Mouse (Mus musculus) kidney, postnatal 10 days (tissue): ENCODE measurements at regions not wholly inside any gene's neighbourhood (a gene's known extent, or its start where the extent isn't known, plus 50 kb on each side); places are given as distances from the start of the nearest gene placed in this dataset.

ENCODE experiments used
- DNase-seq: peaks from one replicate; pipeline ENCODE4 v3.0.0; 2021; ENCODE audit warnings: mixed read lengths

- no peak for DNase-seq
Measured at GRCm38 (mm10) chr15:32095554-32095953, 81.5 kb upstream of the Tas2r119 start.

DNA sequence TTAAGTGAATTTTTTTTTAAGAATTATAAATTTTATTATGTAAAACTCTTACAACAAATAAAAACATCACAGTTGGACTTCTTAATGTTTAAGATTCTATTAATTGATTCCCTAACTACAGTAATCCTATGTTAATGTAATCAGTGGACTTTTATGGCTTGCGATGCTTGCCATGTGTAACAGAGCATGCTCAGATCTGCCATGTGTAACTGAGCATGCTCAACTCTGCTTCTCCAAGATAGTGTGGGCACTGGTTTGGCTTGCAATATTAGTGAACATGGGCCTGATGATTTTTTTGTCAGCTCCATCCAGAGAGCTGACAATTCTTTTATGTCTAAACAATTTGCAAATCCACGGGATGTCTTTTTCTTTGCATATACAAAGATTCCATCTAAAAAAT, 66.4 kb upstream of the Tas2r119 start:
- DNase-seq: no peak
